Mouse (Mus musculus) CH12.LX (cell line): ENCODE measurements at regions not wholly inside any gene's neighbourhood (a gene's known extent, or its start where the extent isn't known, plus 50 kb on each side); places are given as distances from the start of the nearest gene placed in this dataset.

Source experiments
- CTCF ChIP-seq, 2 experiments: IDR thresholded peaks in 1 of 2; conservative IDR thresholded peaks in 1 of 2; 2 replicates each; pipeline ENCODE4 v1.5.1; 2011 to 2012; ENCODE audit warnings: low read depth in 2 of 2, low read length in 2 of 2, improper control_type of control experiment in 1 of 2, inconsistent platforms in 1 of 2, mild to moderate bottlenecking in 1 of 2, moderate library complexity in 1 of 2
- MAX ChIP-seq: IDR thresholded peaks from 2 replicates; pipeline ENCODE4 v1.6.1; 2011; ENCODE audit warnings: low read length, improper control_type of control experiment
- NELFE ChIP-seq: IDR thresholded peaks from 2 replicates; pipeline ENCODE4 v1.6.1; 2011; ENCODE audit warnings: low read depth, low read length, improper control_type of control experiment

DNA sequence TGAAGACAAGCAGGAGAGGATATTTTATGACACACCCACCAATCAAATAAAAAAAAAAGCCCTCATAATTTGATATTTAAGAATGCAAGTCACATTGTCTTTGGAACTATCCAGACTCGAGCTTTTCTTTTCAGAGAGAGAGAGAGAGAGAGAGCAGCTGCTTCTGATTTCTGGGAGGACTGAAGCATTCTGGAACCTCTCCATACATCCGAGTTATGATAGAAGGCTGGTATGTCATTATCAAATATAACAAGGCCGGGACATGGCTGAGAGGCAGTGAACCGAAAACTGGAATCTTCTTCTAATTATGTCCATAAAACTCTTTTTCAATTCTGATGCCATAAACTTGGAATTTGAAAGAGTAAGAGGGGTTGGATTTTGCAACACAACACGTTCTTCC is 284.3 kb downstream of the Setd4 start:
- TF ChIP-seq NELFE (no peak), CTCF (conservative IDR thresholded peaks at IDR 0.05 in 1 of 2, IDR thresholded peaks at IDR 0.05 in 1 of 2; ENCODE audit: low read depth in 2 of 2, low read length in 2 of 2) (no peak), MAX (no peak)
